Mouse (Mus musculus): ENCODE measurements around the gene Casp4.

GRCm38 (mm10) chr9:5332441-5332840 is 23.8 kb downstream of the Casp4 start:
- TF ChIP-seq POLR2A (IDR thresholded peaks at IDR 0.05; ENCODE audit: borderline replicate concordance, extremely low read depth, insufficient read depth, insufficient read length, poor library complexity, severe bottlenecking) (no peak), CTCF (IDR thresholded peaks at IDR 0.05; ENCODE audit: borderline replicate concordance, extremely low read depth, insufficient read depth, insufficient read length) (no peak)
